Mouse (Mus musculus): Measurements from ENCODE around the gene Dedd. TPM values are rescaled to one million over a fixed set of nuclear protein-coding genes. Genes with fewer than 3 reads are reported as not detected.

Dedd gene
- total RNA-seq (2021), result 10 to 100 TPM; 35.9 to 38.1 TPM
- long read RNA-seq, experiment 1, transcript Dedd-204 (6 exons, 2,563 nt), result major isoform, 21 of 34 reads
- long read RNA-seq, experiment 1, partial matches to known transcripts, result 0 of 34 reads
- long read RNA-seq, experiment 1, other reads (novel, unspliced or antisense), result 9 of 34 reads
- long read RNA-seq, experiment 2, transcript Dedd-204 (6 exons, 2,563 nt), result major isoform, 17 of 23 reads
- long read RNA-seq, experiment 2, partial matches to known transcripts, result 2 of 23 reads
- long read RNA-seq, experiment 2, other reads (novel, unspliced or antisense), result 2 of 23 reads

DNA sequence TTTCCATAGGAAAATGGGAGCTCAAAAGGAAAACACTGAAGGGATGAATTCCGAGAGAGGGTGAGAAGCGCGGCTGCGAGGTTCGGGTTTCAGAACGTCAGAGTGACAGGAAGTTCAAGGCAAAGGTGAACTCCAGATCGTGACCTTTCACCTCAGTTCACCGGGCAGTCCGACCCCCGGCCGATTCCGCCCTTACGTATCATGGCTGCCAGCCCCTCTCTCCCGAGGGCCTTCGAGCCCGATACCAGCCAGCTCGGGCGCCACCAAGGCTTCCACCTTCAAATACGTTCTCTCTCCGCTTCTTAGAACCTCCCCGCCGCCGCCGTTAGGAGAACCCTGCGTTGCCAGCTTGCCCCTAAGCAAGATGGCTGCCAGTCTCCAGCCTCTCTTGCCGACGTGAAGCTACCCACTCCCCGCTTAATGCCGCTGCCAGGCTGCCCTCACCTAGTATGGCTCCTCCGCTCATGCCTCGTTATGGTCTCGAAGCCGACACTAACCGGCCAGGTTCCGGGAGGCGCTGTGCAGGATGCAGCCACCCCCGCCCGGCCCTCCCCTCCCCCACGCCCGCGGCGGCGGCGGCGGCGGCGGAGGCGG lies at the start of gene Dedd:
Gene Dedd (plus strand): TSS at position 307 of the 594 bp plus-strand sequence.
- intact Hi-C loops (cut with DNase I), result loop anchor here (5.0 kb wide), 1 partner anchor 37 kb away; no protein-coding TSS in a partner anchor
- peak; percentile 94 to 96 for DNase-seq (ENCODE audit: low spot score in 2 of 2)

DNA sequence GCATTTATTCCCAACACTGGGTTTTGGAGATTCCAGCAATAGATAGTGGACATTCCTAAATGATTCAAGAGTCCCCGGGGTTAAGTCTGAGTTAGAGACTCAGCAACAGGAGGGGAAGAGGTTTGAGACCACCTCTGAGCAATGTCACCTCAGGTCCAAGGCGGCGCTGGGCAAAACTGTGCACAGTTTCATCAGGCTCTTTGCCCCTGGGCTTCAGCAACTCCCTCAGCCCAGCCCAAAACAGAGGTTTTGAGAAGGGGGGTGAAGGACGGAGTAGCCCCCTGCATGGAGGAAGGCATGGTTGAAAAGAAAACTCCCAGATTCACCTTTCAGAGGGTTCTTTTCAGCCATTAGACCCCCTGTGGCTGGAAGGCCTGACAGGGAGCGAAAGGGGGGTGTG lies 49.2 kb upstream of the Dedd start:
- no peak for DNase-seq (ENCODE audit: low spot score in 2 of 2)
- intact Hi-C loops (cut with DNase I), result no loop called here

DNA sequence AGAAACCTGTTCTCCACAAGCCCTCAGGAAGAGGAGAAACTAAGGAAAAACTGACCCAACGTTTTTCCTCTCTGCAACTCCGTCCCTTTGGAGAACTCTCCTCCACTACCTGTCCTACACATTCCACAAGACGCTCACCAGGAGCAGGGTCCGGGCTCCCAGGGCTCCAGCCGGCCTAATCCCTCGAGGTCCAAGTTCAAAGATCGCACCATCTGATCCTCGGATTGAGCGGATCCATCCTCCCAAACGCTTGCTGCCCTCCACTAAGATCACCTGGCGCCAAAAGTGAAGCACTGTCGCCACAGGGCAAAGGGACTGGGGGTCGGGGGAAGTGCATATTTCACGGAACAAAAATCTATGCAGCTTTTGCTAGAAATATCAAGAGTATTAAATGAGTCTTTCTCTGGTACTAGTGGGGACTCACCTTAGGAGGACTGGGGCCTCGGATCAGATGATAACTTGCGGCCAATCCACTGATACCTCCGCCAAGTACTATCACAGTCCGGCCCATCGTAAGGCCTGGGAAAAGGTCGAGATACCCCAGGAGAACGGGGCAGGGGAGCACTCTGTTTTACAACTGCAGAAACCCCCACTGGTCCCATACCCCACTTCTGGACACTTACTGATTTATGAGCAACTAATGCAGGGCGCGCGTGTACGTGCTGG lies 48.6 kb upstream of the Dedd start:
- DNase-seq (ENCODE audit: low spot score in 2 of 2), result peak in 1 of 2 experiments; percentile 3
- intact Hi-C loops (cut with DNase I), result no loop called here

DNA sequence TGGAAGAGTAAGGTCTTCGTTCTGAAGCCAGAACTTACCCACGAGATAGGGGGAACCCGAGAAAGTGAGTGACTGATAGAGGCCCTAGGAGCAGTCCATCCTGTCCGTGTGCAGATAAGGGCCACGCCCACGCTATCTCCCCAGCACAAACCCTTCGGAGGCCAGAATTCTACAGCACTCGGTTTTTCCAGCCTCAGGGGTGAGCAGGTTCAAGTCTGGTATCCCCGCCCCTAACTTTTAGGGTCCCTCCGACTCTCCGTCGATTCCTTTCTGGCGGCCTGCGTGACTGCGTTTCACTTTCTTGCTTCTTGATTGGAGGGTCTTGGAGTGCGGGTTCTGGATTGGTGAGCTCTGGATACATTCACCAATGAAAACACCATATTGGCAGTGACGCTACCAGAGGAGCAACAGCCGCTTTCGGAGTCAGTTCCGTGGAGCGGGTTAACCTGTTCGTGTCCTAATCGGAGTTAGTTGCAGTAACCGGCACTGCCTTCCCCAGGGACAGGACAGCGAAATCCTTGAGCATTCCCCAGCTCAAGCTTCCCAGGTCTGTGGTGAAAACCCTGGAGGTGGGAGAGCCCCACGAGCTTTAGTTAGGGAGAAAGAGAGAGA lies 47.9 kb upstream of the Dedd start, which contains the start of gene Ppox:
Gene Ppox (minus strand): TSS at position 271 of the 612 bp plus-strand sequence.
- DNase-seq (ENCODE audit: low spot score in 2 of 2), result peak; percentile 94 to 98
- intact Hi-C loops (cut with DNase I), result no loop called here

DNA sequence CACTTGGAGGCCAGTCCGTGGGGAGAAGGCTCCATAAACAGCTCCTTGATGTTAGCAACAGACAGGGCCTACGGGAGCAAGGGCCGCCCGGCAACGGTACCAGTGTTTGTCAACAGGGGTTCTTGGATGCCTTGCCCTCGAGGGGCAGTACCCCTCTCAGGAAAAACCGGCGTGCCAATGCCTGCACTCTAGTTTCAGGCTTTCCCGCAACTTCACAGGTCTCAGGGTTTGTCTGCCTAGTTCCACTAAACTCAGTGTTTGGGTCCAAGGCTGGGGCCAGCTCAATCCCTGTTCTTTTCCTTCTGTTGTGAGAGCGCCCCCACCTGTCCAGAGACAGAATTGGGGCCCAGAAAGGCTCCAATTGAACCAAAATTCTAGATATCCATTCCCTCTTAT lies 47.4 kb upstream of the Dedd start:
- intact Hi-C loops (cut with DNase I), result no loop called here
- DNase-seq (ENCODE audit: low spot score in 2 of 2), result peak; percentile 72 to 79

DNA sequence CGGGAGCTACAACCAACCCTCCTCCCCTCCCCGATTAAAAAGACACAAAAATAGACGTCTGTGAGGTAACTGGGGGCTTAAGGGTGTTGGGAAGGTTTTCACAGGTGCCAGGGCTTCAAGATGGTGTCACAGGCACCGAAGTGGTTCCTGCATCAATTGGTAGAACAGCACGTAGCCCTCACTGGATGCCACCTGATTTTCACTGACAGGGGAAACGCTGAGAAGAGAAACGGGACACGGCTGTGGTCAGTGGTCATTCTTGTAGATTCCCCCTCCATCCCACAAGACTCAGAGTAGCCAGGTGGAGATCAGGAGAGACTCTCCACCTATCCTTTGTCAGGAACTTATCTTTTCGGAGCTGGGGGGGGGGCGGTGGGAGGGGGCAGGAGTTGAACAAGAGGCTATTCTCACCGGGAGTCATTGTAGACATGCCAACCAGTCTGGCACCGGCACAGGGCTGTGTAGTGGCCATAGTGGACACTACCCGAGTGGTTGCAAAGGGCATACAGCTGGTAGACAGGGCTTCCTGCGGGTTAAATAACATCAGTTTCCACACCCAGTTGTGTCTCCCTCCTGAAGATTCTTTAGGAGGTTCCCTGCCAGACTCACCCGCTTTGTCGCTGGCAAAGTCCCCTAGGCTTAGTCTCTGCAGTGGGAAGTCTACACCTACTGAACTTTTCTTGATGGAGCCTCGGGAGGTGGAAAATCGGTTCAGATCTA lies 46.7 kb upstream of the Dedd start:
- intact Hi-C loops (cut with DNase I), result no loop called here
- peak in 1 of 2 experiments; percentile 3 for DNase-seq (ENCODE audit: low spot score in 2 of 2)

GRCm38 (mm10) chr1:171283188-171284160 lies 45.5 kb upstream of the Dedd start:
- intact Hi-C loops (cut with DNase I), result no loop called here
- peak in 1 of 2 experiments; percentile 8 for DNase-seq (ENCODE audit: low spot score in 2 of 2)

- DNase-seq (ENCODE audit: low spot score in 2 of 2), result no peak
- intact Hi-C loops (cut with DNase I), result no loop called here
Observed at GRCm38 (mm10) chr1:171284491-171284890, 44.5 kb upstream of the Dedd start.

DNA sequence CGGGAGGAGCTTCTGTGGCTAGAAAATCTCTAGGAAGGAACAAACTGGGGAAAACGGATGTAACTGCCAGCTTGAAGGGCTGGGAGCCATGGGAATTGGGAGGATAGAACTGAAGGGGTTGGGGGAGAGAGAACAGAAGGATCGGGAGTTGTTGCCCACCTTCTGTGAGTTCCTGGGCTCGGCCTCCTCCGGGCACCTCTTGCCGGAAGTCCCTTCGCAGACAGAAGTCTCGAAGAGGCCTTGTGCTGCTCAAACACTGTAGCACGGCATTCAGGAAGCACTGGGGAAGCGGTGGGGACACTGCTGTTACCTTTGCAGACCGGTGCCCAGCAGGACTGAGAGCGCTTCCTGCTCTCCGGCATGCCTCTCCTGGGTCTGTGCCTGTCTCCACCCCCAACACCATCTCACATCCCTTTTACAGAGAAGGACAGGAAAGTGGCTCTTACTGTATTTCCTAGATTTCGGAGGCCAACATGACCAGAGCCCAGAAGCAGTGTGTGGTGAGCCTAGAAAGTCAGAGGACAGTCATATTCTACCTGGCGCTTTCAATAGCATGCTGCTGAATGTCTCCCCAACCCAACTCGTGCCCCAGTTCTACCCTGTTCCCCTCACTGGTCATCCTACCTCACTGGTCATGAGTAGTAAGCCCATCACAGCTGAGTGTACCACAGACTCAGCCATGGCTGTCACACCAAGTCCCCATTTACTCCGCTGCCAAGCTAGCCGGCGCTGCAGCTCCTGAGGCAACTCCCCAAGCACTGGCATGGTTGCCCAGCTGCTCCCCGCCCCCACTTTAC lies 43.7 kb upstream of the Dedd start:
- intact Hi-C loops (cut with DNase I), result no loop called here
- no peak for DNase-seq (ENCODE audit: low spot score in 2 of 2)

GRCm38 (mm10) chr1:171286517-171286916 lies 42.4 kb upstream of the Dedd start:
- DNase-seq (ENCODE audit: low spot score in 2 of 2), result no peak

DNA sequence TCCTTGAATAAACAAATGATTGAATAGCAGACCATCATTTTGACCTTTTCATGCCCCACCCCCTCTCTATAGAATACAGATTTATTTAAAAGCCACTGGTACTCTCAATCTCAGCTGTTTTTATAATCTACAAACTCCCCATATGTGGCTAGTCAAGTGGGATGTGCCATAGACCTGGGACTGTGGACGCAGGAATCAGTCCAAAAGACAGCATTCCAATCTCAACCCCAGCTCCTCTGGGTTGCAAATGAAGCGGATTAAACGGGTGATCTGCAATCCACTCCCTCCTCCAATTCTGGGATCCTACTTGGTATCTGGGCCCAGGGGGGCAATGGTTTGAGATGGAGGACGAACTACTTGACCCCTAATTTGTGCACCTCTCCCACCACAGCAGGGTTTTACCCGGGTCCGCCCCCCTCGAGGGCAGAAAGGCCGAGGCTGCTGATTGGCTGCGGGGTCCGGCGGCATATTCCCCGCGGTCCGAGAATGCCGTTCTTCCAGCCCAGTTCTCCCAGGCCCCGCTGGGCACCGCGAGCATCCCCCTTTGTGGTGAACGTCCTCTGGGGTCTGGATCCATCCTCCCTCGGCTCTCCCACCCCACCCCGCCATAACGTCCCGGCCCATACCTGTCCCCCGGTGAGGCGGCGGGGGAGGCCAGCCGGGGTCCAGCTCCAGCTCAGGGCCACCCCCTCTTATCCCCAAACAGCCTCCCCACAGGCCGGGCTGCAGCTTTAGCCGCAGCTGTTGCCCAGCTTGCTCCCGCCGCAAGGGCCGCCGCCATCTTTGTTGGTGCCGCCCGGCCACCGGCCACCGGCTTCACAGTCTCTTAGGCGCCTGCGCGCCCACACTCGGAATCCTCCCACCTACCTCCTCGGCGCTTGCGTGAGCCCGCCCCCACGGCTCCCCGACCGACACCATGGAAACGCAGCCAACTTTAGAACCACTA lies 41.5 kb upstream of the Dedd start, which contains the start of gene Usp21:
Gene Usp21 (minus strand): TSS at position 856 of the 946 bp plus-strand sequence.
- intact Hi-C loops (cut with DNase I), result no loop called here
- DNase-seq (ENCODE audit: low spot score in 2 of 2), result peak; percentile 96

More at GRCm38 (mm10) chr1:171286517-171286916, 42.4 kb upstream of the Dedd start:
- intact Hi-C loops (cut with DNase I), result no loop called here

GRCm38 (mm10) chr1:171288328-171288727 lies 40.6 kb upstream of the Dedd start:
- DNase-seq (ENCODE audit: low spot score in 2 of 2), result no peak
- intact Hi-C loops (cut with DNase I), result no loop called here

DNA sequence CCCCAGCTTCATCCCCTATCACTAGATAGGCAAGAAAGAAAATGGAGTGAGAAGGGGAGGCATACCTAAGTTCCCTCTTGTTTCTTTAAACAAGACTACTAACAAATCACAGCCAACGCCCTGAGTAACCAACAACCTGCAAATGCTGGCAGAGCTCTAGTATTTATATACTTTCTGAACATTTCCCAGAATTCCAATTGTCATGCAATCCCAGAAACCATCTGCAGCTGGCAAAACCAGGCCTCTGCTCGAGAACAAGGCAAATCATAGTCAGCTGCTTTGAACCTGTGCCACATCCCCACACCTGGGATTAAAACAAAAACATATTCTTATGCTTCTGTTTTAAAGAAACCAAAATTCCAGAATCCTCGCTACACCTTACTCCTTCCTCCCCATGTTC lies 35.6 kb upstream of the Dedd start:
- peak in 1 of 2 experiments; percentile 57 for DNase-seq (ENCODE audit: low spot score in 2 of 2)
- intact Hi-C loops (cut with DNase I), result loop anchor here (5.0 kb wide), 1 partner anchor 34 kb away; the partner anchor contains the start of gene Dedd

- no peak for DNase-seq (ENCODE audit: low spot score in 2 of 2)
- intact Hi-C loops (cut with DNase I), result loop anchor here (5.0 kb wide), 1 partner anchor 33 kb away; the partner anchor contains the start of gene Dedd
Observed at GRCm38 (mm10) chr1:171293906-171294297, 35.0 kb upstream of the Dedd start.

DNA sequence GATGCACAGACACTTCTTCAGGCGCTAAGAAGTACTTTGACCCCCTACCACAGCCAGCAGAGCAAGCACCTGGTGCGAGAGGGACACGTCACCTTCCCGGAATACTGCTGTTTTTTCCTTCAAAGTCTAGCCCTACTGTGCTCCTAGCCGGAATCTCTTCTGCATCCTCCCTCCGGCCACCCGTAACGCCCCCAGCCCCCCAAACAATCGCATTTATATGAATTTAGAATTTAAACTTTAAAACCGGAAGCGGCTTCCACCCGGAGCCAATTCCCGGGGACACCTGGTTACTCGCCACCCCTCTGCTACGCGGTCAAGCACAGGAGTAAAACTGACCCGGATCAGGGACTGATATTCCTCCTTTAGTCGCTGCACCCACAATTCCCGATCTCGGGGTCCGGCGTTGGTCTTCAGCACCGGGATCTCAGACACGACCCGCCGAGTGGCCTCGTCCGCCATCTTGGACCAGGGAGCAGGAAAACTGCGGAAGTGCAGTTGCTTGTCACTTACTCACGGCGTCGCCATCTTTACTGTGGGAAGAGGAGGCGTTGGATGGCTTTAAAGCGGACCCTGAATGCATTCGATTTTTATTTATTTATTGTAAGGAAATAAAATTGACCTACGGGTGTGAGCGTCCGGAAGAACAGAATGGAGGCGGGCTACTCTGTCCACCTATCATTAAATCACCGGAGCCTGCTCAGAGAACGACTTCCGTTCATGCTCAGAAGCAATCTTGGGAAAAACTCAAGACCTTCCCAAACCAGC lies 34.5 kb upstream of the Dedd start, which contains the start of gene Ufc1:
Gene Ufc1 (minus strand): TSS at position 727 of the 765 bp plus-strand sequence.
- intact Hi-C loops (cut with DNase I), result loop anchor here (5.0 kb wide), 1 partner anchor 33 kb away; the partner anchor contains the start of gene Dedd
- peak; percentile 81 to 84 for DNase-seq (ENCODE audit: low spot score in 2 of 2)

All from left cerebral cortex, postnatal 14 days (tissue).